Mouse (Mus musculus) bone marrow, adult 2 months (tissue): ENCODE data around the gene Gcnt3.

Source experiments
- CTCF ChIP-seq: fragments of 200-500 bp; IDR thresholded peaks from 2 replicates; pipeline ENCODE4 v1.5.1; 2011; ENCODE audit warnings: low read length, control low read depth; ENCODE audit not compliant: control insufficient read depth, insufficient read depth
- POLR2A ChIP-seq: fragments of 200-500 bp; IDR thresholded peaks from 2 replicates; pipeline ENCODE4 v1.6.1; 2011; ENCODE audit warnings: low read depth, mild to moderate bottlenecking, control low read depth, low read length, borderline replicate concordance; ENCODE audit not compliant: control insufficient read depth

DNA sequence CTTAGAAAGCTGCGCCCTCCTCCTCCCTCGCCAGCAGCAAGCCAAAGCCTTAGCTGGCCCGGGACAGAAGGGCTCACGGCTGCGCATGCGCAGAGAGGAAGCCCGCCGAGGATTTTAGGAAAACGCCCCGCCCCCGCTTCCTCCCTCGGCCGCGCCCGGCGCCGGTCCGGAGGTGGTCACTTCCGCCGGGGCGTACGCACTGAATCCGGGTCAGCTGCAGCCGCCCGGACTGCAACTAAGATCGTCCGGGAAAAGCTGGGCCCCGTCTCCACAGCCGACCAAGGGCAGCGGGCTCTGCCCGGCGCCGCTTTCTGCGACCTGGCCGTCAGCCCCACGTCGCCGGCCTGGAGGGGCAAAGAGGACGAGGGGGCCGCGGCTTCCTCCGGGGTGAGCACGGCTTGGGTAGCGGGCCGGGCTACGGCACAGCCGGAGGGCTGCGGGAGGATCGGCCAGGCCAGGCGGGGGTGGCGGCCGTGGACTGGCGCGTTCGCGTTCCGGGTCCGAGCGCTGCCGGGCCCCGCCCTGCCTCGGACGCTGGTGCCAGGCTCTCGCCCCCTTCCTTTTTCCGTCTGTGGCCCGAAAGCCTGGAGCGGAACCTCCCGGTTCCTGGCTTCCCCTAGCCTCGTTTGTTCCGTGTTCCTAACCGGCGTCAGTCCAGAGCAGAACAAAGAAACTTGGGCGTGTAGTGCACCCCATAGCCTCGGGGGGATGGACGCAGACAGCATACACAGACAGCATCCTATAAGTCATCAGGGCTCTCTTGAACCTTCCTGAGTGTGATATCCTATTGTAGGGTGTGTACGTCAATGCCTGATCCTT, 48.4 kb downstream of the Gcnt3 start, which contains the start of gene Bnip2:
- TF ChIP-seq CTCF (no peak), POLR2A (peak; percentile 61)
